Mouse (Mus musculus): ENCODE measurements around the gene Mturn. TPM values are rescaled to one million over a fixed set of nuclear protein-coding genes. Genes with fewer than 3 reads are reported as not detected.

The Mturn gene
- polyA plus RNA-seq, 1 experiment from 2014 or later, result 91.3 TPM

DNA sequence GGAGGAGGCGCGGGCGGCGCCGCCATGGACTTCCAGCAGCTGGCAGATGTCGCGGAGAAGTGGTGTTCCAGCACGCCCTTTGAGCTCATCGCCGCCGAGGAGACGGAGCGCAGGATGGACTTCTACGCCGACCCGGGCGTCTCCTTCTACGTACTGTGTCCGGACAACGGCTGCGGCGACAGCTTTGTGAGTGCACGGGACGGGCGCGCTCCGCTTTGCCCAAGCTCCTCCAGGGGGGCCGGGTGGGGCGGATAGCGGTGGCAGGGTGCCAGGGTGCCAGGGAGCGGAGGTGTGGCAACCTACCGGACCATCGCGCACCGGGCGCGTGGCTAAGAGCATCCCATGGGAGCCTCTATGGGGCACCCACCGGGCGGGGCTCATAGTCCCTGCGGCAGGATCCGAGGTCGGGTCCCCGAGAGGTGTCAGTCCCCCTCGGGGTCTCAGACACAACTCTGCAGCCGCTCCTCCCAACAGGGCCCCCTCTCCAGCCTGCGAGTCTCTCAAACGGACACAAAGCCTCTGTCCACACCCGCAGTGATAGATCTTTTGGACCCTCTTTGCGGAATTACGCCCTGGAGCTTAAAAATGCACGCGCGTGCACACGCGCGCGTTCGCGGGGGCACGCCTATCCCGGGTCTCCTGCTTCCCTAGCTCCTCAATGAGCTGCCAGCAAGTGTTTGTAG lies 463 bp downstream of the Mturn start:
- peak overlapping the region; percentile 70 for H3K4me3 ChIP-seq (ENCODE audit: low read depth, low read length)
- H3K4me1 ChIP-seq (ENCODE audit: control insufficient read depth, insufficient read depth, low read length), result peaks cover 12% of the 10 kb centered on the region
- H3K27ac ChIP-seq (ENCODE audit: low read depth, low read length), result peak overlapping the region; percentile 62
- WGBS, result under 1% methylated on average over 61 of the region's 61 CpGs
- no peaks in the 10 kb centered on the region for H3K36me3 ChIP-seq (ENCODE audit: control insufficient read depth, insufficient read depth, low read length)
- H3K9me3 ChIP-seq (ENCODE audit: control insufficient read depth, low read length), result no peaks in the 10 kb centered on the region
- peak overlapping the region; percentile 61 for H3K9ac ChIP-seq (replicated peaks; ENCODE audit: low read depth, low read length)
- no peaks in the 10 kb centered on the region for H3K27me3 ChIP-seq (ENCODE audit: control insufficient read depth, insufficient read depth, low read length)
- ATAC-seq (ENCODE audit: low read depth), result peak; percentile 70
- H3K4me2 ChIP-seq (ENCODE audit: low read depth, low read length), result peak overlapping the region; percentile 82

- no peak for ATAC-seq (ENCODE audit: low read depth)
- no peak overlapping the region for H3K4me3 ChIP-seq (ENCODE audit: low read depth, low read length)
- H3K9ac ChIP-seq (replicated peaks; ENCODE audit: low read depth, low read length), result no peak overlapping the region
- no peaks in the 10 kb centered on the region for H3K27me3 ChIP-seq (ENCODE audit: control insufficient read depth, insufficient read depth, low read length)
- WGBS, result 83% methylated on average over 4 of the region's 4 CpGs
- no peaks in the 10 kb centered on the region for H3K9me3 ChIP-seq (ENCODE audit: control insufficient read depth, low read length)
- no peaks in the 10 kb centered on the region for H3K36me3 ChIP-seq (ENCODE audit: control insufficient read depth, insufficient read depth, low read length)
- H3K4me1 ChIP-seq (ENCODE audit: control insufficient read depth, insufficient read depth, low read length), result peaks cover 12% of the 10 kb centered on the region
- H3K27ac ChIP-seq (ENCODE audit: low read depth, low read length), result no peak overlapping the region
- H3K4me2 ChIP-seq (ENCODE audit: low read depth, low read length), result no peak overlapping the region
Measured at GRCm38 (mm10) chr6:54684085-54684484, 2.7 kb downstream of the Mturn start.

- H3K4me2 ChIP-seq (ENCODE audit: low read depth, low read length), result no peak overlapping the region
- no peak overlapping the region for H3K9ac ChIP-seq (replicated peaks; ENCODE audit: low read depth, low read length)
- WGBS, result 76% methylated on average over 5 of the region's 5 CpGs
- H3K27ac ChIP-seq (ENCODE audit: low read depth, low read length), result no peak overlapping the region
- H3K36me3 ChIP-seq (ENCODE audit: control insufficient read depth, insufficient read depth, low read length), result no peaks in the 10 kb centered on the region
- H3K4me3 ChIP-seq (ENCODE audit: low read depth, low read length), result no peak overlapping the region
- H3K27me3 ChIP-seq (ENCODE audit: control insufficient read depth, insufficient read depth, low read length), result no peaks in the 10 kb centered on the region
- ATAC-seq (ENCODE audit: low read depth), result no peak
- no peaks in the 10 kb centered on the region for H3K9me3 ChIP-seq (ENCODE audit: control insufficient read depth, low read length)
- H3K4me1 ChIP-seq (ENCODE audit: control insufficient read depth, insufficient read depth, low read length), result peaks cover 12% of the 10 kb centered on the region
Measured at GRCm38 (mm10) chr6:54685103-54685502, 3.7 kb downstream of the Mturn start.

DNA sequence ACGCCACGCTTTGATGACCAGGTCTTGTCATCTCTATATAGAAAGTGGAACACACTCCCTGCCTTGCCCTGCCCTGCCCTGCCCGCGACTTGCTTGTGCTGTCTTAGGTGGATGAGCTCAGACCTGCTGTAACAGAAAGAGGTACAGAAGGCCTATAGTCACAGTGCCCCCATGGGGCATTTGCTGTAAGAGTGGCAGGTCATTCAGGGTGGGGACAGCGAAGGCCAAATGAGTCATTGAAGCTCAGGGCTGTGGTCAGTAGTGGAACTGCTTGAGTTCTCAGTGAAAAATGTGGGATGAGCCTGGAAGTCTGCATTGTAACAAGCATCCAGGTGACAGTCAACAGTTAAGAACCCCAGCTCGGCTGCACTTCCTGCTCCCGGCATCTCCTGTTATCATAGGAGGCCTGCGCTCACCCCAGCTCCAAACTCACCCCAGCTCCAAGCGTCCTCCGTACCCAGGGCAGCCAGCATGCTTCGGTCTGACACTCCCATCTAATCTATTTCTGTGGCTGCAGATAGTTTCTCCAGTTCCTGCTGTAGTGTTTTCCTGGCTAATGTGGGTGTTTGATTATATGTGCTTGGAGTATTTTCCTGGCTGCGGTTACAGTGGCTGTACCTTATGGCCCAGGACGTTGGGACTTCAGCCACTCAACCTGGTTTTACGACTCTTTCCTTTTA lies 4.4 kb downstream of the Mturn start:
- no peak overlapping the region for H3K4me3 ChIP-seq (ENCODE audit: low read depth, low read length)
- WGBS, result 80% methylated on average over 14 of the region's 14 CpGs
- no peak overlapping the region for H3K4me2 ChIP-seq (ENCODE audit: low read depth, low read length)
- H3K4me1 ChIP-seq (ENCODE audit: control insufficient read depth, insufficient read depth, low read length), result peaks cover 10% of the 10 kb centered on the region
- H3K27me3 ChIP-seq (ENCODE audit: control insufficient read depth, insufficient read depth, low read length), result no peaks in the 10 kb centered on the region
- H3K9ac ChIP-seq (replicated peaks; ENCODE audit: low read depth, low read length), result no peak overlapping the region
- no peaks in the 10 kb centered on the region for H3K9me3 ChIP-seq (ENCODE audit: control insufficient read depth, low read length)
- no peak for ATAC-seq (ENCODE audit: low read depth)
- peaks cover under 1% of the 10 kb centered on the region; the same call in 1 of the 2 replicates for H3K36me3 ChIP-seq (ENCODE audit: control insufficient read depth, insufficient read depth, low read length)
- H3K27ac ChIP-seq (ENCODE audit: low read depth, low read length), result no peak overlapping the region

DNA sequence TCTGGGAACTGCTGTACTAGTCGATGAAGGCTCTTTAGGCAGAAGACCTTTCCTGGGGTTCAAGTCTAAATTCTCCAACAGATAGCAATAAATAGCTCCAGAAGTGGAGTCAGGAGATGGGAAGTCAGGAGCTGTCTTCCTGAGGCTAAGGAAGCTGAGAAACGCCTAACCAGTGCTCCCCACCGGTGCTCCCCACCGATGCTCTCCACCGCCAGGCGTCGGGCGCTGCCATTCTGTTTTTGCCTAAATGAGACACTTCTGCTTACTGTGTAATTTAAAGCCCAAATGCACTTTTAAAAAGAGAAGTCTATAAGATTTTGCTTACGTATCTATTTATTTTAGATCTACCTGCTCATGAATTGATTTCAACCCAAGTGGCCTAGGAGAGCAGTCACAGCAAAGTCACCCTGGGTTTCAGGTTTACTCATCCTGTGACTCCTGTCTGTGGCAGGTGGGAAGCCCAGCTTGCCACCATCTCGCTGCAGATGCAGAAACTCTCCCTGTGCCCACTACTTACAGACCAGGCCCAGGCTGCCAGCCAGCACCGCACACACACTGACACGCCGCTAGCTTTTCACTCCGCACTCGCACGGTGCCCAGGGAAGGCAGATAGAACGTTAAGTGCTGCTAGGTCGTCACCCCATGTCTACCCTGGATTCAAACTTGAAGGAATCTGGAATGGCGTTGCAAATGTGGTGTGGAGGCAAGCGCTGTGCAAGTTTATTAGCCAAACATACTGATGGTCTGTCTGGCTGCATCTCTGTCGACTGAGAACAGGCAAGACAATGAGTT lies 5.7 kb downstream of the Mturn start:
- WGBS, result 87% methylated on average over 21 of the region's 21 CpGs
- no peaks in the 10 kb centered on the region for H3K27me3 ChIP-seq (ENCODE audit: control insufficient read depth, insufficient read depth, low read length)

DNA sequence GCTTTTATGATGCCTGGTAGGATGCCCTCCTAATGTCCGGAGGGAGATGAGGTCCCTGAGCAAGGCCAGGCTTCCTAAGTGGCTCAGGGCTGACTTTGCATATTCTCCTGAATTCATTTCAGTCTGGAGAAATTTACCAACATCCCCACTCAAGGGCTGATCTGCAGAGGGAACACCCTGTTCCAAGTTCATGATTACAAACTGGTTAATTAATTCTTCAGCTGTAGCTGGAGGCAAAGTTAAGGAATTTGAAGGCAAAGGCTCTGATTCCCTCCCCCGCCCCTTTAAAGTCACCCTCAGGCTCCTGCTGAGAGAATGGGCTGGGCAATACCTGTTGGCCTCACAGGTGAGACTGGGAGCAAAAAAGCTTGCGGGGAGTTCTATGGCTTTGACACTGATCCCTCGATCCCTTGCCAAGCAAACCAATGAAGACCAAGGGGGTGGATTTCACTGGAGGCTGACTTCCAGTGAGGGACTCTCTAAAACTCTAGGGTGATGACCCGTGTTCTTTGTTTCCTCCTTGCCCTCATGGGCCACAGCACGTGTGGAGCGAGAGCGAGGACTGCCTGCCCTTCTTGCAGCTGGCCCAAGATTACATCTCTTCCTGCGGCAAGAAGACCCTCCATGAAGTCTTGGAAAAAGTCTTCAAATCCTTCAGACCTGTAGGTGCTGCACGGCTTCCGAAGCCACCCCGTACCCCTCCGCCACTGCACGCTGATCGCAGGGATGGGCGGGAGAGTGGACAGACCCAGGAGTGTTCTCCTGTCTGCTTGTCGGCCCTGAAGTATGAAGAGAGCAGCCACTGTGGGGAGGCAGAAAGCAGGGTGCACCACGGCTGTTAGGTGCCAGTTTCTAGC lies 7.3 kb downstream of the Mturn start:
- Histone ChIP-seq H3K4me3 (ENCODE audit: low read depth, low read length) (no peak overlapping the region), H3K4me1 (ENCODE audit: control insufficient read depth, insufficient read depth, low read length) (no peaks in the 10 kb centered on the region), H3K4me2 (ENCODE audit: low read depth, low read length) (no peak overlapping the region), H3K27ac (ENCODE audit: low read depth, low read length) (no peak overlapping the region), H3K9ac (replicated peaks; ENCODE audit: low read depth, low read length) (no peak overlapping the region), H3K27me3 (ENCODE audit: control insufficient read depth, insufficient read depth, low read length) (no peaks in the 10 kb centered on the region), H3K36me3 (ENCODE audit: control insufficient read depth, insufficient read depth, low read length) (peaks cover 13% of the 10 kb centered on the region; the same call in 1 of the 2 replicates), H3K9me3 (ENCODE audit: control insufficient read depth, low read length) (no peaks in the 10 kb centered on the region)
- WGBS, result 82% methylated on average over 18 of the region's 18 CpGs
- ATAC-seq (ENCODE audit: low read depth), result no peak

More for the DNA sequence above, 5.7 kb downstream of the Mturn start:
- H3K27ac ChIP-seq (ENCODE audit: low read depth, low read length), result no peak overlapping the region
- H3K36me3 ChIP-seq (ENCODE audit: control insufficient read depth, insufficient read depth, low read length), result peaks cover 13% of the 10 kb centered on the region; the same call in 1 of the 2 replicates
- no peak overlapping the region for H3K4me2 ChIP-seq (ENCODE audit: low read depth, low read length)
- H3K9ac ChIP-seq (replicated peaks; ENCODE audit: low read depth, low read length), result no peak overlapping the region
- ATAC-seq (ENCODE audit: low read depth), result no peak
- H3K9me3 ChIP-seq (ENCODE audit: control insufficient read depth, low read length), result no peaks in the 10 kb centered on the region
- no peak overlapping the region for H3K4me3 ChIP-seq (ENCODE audit: low read depth, low read length)
- peaks cover 7% of the 10 kb centered on the region for H3K4me1 ChIP-seq (ENCODE audit: control insufficient read depth, insufficient read depth, low read length)

GRCm38 (mm10) chr6:54689686-54690085 lies 8.3 kb downstream of the Mturn start:
- H3K9me3 ChIP-seq (ENCODE audit: control insufficient read depth, low read length), result peaks cover 3% of the 10 kb centered on the region; the same call in 1 of the 2 replicates
- H3K27me3 ChIP-seq (ENCODE audit: control insufficient read depth, insufficient read depth, low read length), result no peaks in the 10 kb centered on the region
- H3K36me3 ChIP-seq (ENCODE audit: control insufficient read depth, insufficient read depth, low read length), result peaks cover 13% of the 10 kb centered on the region
- WGBS, result 89% methylated on average over 7 of the region's 7 CpGs
- H3K4me1 ChIP-seq (ENCODE audit: control insufficient read depth, insufficient read depth, low read length), result no peaks in the 10 kb centered on the region
- ATAC-seq (ENCODE audit: low read depth), result no peak
- H3K9ac ChIP-seq (replicated peaks; ENCODE audit: low read depth, low read length), result no peak overlapping the region
- H3K4me3 ChIP-seq (ENCODE audit: low read depth, low read length), result no peak overlapping the region
- no peak overlapping the region for H3K4me2 ChIP-seq (ENCODE audit: low read depth, low read length)
- H3K27ac ChIP-seq (ENCODE audit: low read depth, low read length), result no peak overlapping the region

- Histone ChIP-seq H3K27ac (ENCODE audit: low read depth, low read length) (no peak overlapping the region), H3K27me3 (ENCODE audit: control insufficient read depth, insufficient read depth, low read length) (no peaks in the 10 kb centered on the region), H3K9me3 (ENCODE audit: control insufficient read depth, low read length) (peaks cover 3% of the 10 kb centered on the region; the same call in 1 of the 2 replicates), H3K4me1 (ENCODE audit: control insufficient read depth, insufficient read depth, low read length) (no peaks in the 10 kb centered on the region), H3K4me2 (ENCODE audit: low read depth, low read length) (no peak overlapping the region), H3K9ac (replicated peaks; ENCODE audit: low read depth, low read length) (no peak overlapping the region), H3K36me3 (ENCODE audit: control insufficient read depth, insufficient read depth, low read length) (peaks cover 13% of the 10 kb centered on the region), H3K4me3 (ENCODE audit: low read depth, low read length) (no peak overlapping the region)
- WGBS, result 90% methylated on average over 13 of the region's 13 CpGs
- ATAC-seq (ENCODE audit: low read depth), result no peak
Measured at GRCm38 (mm10) chr6:54690838-54691237, 9.4 kb downstream of the Mturn start.

Data from neural tube, embryonic 14.5 days (tissue).